Mouse (Mus musculus) yolk sac, embryonic 10.5 days (tissue): Measurements from ENCODE around the gene Ifna6.
"Not testable (repeated sequence)": the region's sequence is repeated elsewhere in the genome, so short reads cannot be mapped to it uniquely, and the experiment has no call there.

Experiments
- DNase-seq: peaks from one replicate; pipeline ENCODE4 v3.0.0-alpha.2; 2017; ENCODE audit warnings: low spot score

Gene Ifna6

GRCm38 (mm10) chr4:88827116-88827515, at the start of gene Ifna6:
TSS of gene Ifna6 (plus strand) at chr4:88827416.
- not testable (repeated sequence) for DNase-seq

DNA sequence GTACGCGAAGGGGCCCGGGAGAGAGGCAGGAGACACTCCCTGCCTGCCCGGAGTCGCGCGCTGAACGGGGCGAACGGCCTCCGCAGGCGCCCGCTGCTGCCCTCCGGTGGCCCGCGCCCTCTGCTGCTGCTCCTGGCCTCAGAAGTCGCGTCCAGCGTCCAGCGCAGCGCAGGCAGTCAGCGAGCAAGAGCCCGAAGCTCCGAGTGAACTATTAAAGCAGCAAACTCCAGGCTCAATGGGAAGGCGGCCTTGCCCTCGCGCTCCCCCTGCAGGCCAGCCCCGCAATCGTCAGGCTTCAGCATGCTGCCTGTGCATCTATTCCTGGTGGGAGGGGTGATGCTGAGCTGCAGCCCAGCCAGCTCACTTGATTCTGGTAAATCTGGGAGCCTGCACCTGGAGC, 47.7 kb upstream of the Ifna6 start, which contains the start of gene Gm13272:
Gene Gm13272 (plus strand): TSS at position 301 of the 400 bp plus-strand sequence.
- not testable (repeated sequence) for DNase-seq

DNA sequence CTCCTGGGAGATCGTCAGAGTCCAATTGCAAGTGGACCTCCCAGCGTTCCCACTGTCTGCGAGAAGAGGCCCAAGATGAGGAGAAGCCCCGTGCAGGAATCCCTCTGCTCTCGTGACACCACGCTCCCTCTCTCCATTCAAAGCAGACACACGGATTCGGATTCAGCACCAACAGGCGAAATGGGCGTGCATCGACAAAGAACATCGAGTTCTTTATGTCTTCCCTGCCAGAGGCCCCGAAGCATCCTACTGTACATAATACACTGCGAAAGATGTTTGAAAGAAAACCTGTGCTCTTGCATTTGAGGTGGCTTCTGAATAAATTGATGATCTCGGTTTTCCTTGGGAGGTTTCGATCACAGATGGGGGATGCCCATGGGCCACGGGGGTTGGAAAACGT, 46.9 kb upstream of the Ifna6 start:
- DNase-seq, result not testable (repeated sequence)

DNA sequence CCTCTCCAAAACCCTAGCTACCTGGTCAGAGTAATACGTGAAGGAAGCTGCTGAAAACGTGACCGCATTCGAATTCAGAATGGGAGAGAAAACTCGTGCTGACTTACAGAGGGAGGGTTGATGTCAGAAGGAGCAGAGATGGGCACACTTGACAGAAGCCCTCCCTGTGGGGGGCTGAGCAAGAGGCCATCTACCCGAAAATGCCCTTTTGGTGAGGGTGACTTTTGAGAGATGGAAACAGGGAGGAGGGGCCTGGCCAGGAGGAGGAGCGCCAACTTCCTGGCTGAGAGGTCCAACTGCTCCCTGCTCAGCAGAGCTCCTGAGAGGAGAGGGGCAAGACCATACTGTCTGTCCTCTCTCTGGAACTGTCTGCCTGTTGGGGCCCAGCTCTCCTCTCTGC, 45.4 kb upstream of the Ifna6 start, which contains the start of gene Ifnz:
Gene Ifnz (plus strand): TSS at position 301 of the 400 bp plus-strand sequence.
- not testable (repeated sequence) for DNase-seq

GRCm38 (mm10) chr4:88782335-88782734, 44.9 kb upstream of the Ifna6 start:
- not testable (repeated sequence) for DNase-seq

GRCm38 (mm10) chr4:88785409-88785808, 41.8 kb upstream of the Ifna6 start, which contains the start of gene Gm13276:
TSS of gene Gm13276 (plus strand) at chr4:88785709.
- DNase-seq, result not testable (repeated sequence)

- not testable (repeated sequence) for DNase-seq
Measured at GRCm38 (mm10) chr4:88788402-88788801, 38.8 kb upstream of the Ifna6 start, which contains the start of gene Gm13277. TSS of gene Gm13277 (plus strand) at chr4:88788632.

DNA sequence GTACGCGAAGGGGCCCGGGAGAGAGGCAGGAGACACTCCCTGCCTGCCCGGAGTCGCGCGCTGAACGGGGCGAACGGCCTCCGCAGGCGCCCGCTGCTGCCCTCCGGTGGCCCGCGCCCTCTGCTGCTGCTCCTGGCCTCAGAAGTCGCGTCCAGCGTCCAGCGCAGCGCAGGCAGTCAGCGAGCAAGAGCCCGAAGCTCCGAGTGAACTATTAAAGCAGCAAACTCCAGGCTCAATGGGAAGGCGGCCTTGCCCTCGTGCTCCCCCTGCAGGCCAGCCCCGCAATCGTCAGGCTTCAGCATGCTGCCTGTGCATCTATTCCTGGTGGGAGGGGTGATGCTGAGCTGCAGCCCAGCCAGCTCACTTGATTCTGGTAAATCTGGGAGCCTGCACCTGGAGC, 36.0 kb upstream of the Ifna6 start, which contains the start of gene Gm13278:
Gene Gm13278 (plus strand): TSS at position 301 of the 400 bp plus-strand sequence.
- DNase-seq, result not testable (repeated sequence)

DNA sequence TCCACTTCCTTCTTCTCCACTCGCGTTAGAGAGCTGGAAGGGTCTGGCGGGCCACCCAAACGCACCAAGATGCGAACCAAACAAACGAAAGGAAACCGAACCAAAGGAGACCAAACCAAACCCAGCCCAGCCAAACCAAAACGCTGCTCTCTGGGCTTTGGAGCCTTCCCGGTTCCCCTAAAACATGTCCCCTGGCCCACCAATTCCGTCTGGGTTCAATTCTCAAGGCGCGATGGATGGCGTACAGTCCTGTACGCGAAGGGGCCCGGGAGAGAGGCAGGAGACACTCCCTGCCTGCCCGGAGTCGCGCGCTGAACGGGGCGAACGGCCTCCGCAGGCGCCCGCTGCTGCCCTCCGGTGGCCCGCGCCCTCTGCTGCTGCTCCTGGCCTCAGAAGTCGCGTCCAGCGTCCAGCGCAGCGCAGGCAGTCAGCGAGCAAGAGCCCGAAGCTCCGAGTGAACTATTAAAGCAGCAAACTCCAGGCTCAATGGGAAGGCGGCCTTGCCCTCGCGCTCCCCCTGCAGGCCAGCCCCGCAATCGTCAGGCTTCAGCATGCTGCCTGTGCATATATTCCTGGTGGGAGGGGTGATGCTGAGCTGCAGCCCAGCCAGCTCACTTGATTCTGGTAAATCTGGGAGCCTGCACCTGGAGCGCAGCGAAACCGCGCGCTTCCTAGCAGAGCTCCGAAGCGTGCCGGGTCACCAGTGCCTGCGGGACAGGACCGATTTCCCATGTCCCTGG, 33.1 kb upstream of the Ifna6 start, which contains the start of gene Gm13275:
Gene Gm13275 (plus strand): TSS at position 552 of the 740 bp plus-strand sequence.
- DNase-seq, result not testable (repeated sequence)

- not testable (repeated sequence) for DNase-seq
Measured at GRCm38 (mm10) chr4:88797097-88797496, 30.1 kb upstream of the Ifna6 start, which contains the start of gene Gm13279. TSS of gene Gm13279 (plus strand) at chr4:88797397.

- not testable (repeated sequence) for DNase-seq
Measured at GRCm38 (mm10) chr4:88799365-88799764, 27.9 kb upstream of the Ifna6 start, which contains the start of gene Gm13285. TSS of gene Gm13285 (plus strand) at chr4:88799665.

- not testable (repeated sequence) for DNase-seq
Measured at GRCm38 (mm10) chr4:88802954-88803353, 24.3 kb upstream of the Ifna6 start, which contains the start of gene Gm13287. TSS of gene Gm13287 (plus strand) at chr4:88803254.

GRCm38 (mm10) chr4:88805231-88805630, 22.0 kb upstream of the Ifna6 start, which contains the start of gene Gm13288:
TSS of gene Gm13288 (plus strand) at chr4:88805531.
- DNase-seq, result not testable (repeated sequence)

DNA sequence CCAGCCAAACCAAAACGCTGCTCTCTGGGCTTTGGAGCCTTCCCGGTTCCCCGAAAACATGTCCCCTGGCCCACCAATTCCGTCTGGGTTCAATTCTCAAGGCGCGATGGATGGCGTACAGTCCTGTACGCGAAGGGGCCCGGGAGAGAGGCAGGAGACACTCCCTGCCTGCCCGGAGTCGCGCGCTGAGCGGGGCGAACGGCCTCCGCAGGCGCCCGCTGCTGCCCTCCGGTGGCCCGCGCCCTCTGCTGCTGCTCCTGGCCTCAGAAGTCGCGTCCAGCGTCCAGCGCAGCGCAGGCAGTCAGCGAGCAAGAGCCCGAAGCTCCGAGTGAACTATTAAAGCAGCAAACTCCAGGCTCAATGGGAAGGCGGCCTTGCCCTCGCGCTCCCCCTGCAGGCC, 21.5 kb upstream of the Ifna6 start:
- DNase-seq, result not testable (repeated sequence)

GRCm38 (mm10) chr4:88815928-88816327, 11.3 kb upstream of the Ifna6 start, which contains the start of gene Ifna7:
TSS of gene Ifna7 (plus strand) at chr4:88816228.
- no peak for DNase-seq

- DNase-seq, result no peak
Measured at GRCm38 (mm10) chr4:88819659-88820058, 7.6 kb upstream of the Ifna6 start, which contains the start of gene Ifna11. TSS of gene Ifna11 (plus strand) at chr4:88819959.

DNA sequence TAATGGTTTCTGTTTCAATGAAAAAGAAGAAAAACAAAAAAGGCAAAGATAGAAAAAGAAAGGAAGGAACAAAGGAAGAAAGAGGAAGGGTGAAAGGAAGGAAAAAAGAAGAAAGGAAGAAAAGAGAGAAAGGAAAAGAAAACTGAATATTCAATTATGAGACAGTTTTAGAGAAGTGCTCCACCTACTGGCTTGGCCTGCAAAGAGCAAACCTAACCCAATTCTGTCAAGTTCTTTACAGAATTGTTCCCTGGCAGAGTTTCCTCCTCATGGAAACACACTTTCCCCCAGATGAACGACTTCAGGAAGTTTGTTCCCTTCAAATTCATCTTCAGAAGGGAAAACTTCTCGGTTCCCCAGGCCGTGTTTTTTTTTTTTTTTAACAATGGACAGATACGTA, 4.2 kb upstream of the Ifna6 start:
- DNase-seq, result no peak

DNA sequence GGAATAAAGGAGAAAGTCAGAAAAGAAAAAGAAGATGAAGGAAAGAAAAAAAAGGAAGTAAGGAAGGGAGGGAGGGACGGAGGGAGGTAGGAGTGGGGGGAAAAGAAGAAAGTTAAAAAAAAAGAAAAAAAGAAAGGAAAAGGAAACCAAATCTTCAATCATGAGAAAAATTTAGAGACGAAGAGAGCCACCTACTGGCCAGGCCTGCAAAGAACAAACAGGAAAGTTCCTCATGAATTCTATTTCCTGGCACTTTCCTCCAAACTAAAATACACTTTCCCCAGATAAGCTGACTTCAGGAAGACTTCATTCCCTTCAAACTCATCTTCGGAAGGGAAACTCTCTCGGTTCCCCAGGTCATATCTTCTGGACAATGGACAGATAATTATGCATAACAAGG, 3.3 kb downstream of the Ifna6 start:
- DNase-seq, result no peak

- not testable (repeated sequence) for DNase-seq
Measured at GRCm38 (mm10) chr4:88835225-88835624, 8.0 kb downstream of the Ifna6 start, which contains the start of gene Ifna5. TSS of gene Ifna5 (plus strand) at chr4:88835525.

DNA sequence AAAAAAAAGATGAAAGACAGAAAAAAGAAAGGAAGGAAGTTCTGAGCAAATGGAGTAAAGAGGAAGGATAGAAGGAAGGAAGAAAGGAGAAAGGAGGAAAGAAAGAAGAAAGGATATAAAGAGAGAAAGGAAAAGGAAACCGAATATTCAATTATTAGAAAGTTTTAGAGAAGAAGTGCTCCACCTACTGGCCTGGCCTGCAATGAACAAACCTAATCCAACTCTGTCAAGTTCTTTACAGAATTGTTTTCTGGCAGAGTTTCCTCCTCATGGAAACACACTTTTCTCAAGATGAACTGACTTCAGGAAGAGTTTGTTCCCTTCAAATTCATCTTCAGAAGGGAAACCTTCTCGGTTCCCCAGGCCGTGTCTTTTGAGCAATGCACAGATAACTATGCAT, 11.6 kb downstream of the Ifna6 start:
- DNase-seq, result no peak

DNA sequence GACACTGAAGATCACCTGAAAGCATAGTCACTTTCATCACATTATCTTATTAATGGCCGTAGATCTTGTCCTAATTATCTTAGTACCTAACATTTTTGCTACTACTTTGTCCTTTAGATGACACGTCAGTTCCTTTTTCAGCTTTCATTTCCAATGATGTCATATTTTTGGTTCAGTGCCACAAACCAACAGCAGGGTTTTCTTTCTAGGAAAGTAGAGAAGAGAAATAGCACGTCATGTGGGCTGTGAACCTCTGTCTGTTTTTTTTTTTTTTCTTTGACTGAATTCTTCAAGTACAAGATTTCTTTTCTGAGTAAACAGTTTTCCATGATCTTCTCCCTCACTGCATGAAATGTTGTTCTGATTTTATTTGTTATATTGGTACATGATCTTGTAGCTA, 12.8 kb downstream of the Ifna6 start:
- DNase-seq, result no peak

- DNase-seq, result no peak
Measured at GRCm38 (mm10) chr4:88841438-88841911, 14.3 kb downstream of the Ifna6 start, which contains the start of gene Ifna4. TSS of gene Ifna4 (plus strand) at chr4:88841861.
